Mouse (Mus musculus) lung, postnatal 36 days (tissue): ENCODE measurements around the gene Caln1.
"Not testable (repeated sequence)": the region's sequence is repeated elsewhere in the genome, so short reads cannot be mapped to it uniquely, and the experiment has no call there.

Experiments used
- DNase-seq: peaks from one replicate; pipeline ENCODE4 v3.0.0; 2022; ENCODE audit warnings: mixed read lengths

The Caln1 gene

GRCm38 (mm10) chr5:130563146-130563545 is 193.9 kb downstream of the Caln1 start:
- peak; percentile 0 for DNase-seq

DNA sequence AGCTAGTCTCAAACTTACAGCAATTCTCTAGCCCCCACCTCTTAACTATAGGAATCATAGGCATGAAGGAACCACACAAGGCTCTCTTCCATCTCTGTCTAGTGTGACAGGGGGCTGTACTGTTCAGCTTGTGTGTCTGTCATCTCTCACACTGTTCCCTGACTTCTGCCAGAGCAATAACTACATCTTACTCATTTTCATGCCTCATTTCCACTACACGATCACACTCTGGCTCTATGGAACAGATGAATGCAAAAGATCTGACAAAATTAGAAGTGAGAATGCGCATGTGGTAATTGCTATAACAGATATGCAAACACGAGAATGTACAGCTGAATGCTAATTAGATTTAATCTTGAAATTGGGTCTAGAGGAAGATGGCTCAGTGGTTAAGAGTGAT is 196.7 kb downstream of the Caln1 start:
- no peak for DNase-seq

DNA sequence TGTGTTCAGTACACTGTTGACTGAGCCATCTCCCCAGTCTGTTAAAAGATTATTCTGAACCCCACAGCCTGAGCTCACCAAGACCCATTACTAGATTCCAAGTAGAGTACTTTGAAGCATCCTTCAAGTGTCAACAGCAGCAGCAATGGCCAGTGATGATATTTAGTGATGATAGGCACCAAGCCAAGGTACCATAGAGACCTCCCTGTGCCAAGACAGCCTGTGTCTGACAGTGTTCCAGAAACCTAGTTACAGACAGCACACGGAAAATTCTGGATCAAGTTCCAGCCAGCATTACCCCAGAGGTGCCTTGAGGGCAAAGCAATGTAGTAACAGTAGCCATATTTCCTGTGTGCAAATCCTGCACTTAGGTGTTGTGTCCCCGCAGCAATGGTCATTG is 208.3 kb downstream of the Caln1 start:
- no peak for DNase-seq

DNA sequence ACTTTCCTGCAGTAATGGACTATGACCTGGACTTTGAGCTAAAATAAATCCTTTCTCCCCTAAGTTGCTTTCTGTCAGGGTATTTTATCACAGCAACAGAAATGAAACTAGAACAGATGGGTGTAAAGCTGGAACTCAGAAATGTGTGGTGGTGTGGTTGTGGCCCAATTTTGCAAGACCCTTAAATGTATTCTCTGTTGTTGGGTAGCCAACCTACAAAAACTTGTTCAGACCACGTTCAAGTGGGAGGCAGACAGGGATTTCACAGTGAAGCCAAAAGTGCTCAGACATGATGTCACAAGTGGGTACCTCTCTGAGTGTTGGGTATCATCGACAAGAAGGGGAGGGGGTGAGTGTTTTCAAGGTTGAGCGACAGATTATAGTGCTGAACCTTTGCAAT is 214.8 kb downstream of the Caln1 start:
- DNase-seq, result no peak

DNA sequence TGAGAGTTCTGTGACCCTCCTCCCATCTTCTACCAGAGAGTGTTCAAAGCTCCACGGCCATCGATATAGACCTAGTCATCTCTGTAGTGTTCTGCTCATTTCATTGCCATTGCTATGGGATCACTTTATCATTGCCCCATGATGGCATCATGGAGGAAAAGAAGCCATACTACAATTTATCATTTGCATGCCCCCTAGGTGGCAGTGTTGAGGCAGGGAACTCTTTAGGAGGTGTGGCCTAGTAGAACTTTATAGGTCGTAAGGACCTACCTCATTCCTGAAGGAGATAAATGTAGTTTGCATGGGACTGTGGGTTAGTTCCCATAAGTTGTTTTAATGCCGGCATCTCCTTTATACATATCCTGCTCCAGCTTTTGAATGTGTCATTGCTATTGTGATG is 217.0 kb downstream of the Caln1 start:
- no peak for DNase-seq

- DNase-seq, result no peak
These were observed 227.3 kb downstream of the Caln1 start for GRCm38 (mm10) chr5:130596541-130596940.

DNA sequence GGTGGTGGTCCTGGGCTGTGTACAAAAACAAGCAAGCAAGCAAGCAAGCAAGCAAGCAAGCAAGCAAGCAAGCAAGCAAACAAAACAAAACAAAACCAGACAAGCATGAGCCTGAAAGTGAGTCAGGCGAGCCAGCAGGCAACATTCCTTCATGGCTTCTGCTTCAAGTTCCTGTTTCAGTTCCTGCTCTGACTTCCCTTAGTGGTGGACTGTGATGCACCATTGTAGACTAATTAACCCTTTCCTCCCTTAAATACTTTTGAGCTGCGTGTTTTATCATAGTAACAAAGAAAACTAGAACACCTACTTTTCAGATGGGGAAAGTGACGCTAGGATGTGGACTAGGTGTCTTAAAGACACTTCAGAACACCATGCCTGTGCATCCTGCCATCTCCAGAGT is 244.4 kb downstream of the Caln1 start:
- DNase-seq, result no peak

DNA sequence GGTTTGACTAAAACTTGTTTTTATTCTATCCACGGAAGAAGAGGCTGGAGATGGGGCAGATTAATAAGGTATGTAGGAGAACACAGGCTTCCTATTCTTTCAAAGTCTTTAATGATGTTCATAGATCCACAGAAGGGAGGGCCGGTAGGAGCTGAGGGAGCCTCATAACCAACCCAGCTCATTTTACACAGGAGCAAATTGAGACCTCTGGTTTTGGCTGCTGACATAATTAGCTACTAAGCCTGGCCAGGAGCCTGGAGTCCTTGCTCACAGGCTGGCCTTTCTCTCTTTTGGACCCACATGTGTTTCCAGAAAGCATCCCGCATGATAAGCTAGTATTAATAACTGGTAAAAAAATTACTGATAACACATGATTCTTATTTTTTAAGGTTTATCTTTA is 245.0 kb downstream of the Caln1 start:
- DNase-seq, result peak; percentile 22

DNA sequence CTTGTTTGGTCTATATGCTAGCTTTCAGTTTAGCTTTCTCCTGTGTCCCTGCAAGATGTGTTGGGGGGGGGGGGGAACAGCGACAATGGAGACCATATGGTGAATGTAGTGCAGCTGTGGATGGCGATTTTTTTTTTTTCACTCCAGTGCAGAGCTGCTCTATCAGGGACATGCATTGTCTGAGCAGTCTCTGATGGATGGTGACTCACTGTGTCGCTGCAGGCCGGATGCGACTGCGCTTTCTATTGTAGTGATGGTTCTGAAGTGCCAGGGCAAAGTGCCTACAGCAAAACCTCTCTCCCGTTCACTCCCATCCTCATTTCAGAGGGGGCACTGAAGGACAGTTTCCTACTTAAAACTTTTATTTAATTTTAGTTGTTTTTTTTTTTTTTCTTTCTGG is 250.8 kb downstream of the Caln1 start:
- DNase-seq, result no peak

DNA sequence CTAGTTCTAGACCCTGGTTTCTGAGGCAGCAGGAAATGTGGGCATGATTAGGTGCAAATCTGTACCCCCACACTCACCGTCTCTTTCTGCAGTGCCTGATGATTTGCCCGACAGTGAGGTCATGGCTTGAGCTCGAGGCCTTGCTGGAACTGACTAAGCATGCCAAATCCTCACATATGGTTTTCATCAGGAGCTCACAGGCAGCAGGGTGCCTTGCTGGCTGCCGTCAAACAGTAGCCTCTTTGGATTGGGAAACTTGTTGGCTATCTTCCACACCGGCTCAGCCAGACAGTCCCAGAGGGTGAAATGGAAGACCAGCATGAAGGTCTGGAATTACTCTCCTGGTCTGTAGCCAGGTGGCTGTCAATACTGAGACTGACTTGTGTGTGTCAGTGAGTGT is 254.0 kb downstream of the Caln1 start:
- peak; percentile 75 for DNase-seq

DNA sequence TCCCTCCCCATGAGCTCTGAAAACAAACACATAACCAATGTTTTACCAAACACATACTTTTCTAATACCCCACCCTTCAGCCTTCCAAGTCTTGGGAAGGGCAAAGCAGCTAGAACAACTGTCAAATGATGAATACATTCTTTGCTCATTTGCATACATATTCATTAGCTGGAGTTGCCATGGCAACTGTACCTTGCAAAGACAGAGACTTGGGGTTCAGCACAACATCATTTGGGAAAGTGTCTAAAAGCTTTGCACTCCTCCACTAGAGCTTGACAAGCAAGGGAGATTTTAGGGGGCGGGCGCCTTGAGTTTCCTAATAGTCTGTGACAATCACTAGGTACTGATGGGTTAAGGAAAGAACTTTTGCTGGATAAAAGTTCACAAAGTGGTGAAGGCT is 258.5 kb downstream of the Caln1 start:
- no peak for DNase-seq

- DNase-seq, result no peak
These were observed 266.1 kb downstream of the Caln1 start for GRCm38 (mm10) chr5:130635397-130635796.

DNA sequence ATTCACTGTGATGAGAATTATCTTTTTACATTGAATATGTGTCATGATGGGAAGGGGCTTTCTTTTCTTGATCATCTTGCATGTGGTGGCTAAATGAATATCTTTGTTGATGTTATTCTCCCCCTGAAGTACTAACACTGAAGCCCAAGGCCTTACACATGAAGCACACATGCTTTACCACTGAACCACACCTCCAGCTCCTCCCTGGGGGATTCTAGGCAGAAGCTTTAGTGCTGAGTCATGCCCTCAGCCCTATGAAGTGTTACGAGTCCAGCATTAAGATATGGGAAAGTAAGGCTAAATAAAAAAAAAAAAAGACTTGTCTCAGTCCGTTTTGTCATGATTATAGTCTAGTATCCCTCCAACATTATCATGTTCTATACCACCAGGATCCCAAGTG is 272.6 kb downstream of the Caln1 start:
- DNase-seq, result no peak

DNA sequence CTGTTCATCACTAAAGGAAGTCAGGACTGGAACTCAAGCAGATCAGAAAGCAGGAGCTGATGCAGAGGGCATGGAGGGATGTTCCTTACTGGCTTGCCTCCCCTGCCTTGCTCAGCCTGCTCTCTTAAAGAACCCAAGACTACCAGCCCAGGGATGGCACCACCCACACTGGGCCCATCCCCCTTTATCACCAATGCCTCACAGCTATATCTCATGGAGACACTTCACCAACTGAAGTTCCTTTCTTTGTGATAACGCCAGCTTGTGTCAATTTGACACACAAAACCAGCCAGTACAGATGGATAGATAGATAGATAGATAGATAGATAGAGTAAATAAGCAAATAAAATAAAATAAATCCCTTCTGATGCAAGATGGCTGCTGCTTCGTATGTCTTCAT is 276.9 kb downstream of the Caln1 start:
- DNase-seq, result not testable (repeated sequence)

DNA sequence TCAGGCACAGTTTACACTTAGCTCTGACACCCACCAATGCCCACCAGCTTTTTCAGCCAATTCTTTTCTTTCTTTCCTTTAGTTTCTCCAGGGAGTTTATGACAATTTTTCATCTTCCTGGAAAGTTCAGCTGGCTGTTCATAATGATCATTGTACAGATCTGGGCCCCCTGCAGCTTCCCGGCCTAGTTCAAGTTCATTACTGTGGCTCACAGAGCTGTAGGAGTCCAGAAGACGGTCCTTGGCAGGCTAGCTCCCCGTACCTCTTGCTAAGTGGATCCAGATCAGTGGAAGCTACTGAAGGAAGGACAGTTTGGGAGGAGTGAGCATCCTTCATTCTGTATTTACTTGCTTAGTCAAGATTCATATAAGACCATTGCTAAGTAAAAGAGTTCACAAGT is 288.9 kb downstream of the Caln1 start:
- no peak for DNase-seq

DNA sequence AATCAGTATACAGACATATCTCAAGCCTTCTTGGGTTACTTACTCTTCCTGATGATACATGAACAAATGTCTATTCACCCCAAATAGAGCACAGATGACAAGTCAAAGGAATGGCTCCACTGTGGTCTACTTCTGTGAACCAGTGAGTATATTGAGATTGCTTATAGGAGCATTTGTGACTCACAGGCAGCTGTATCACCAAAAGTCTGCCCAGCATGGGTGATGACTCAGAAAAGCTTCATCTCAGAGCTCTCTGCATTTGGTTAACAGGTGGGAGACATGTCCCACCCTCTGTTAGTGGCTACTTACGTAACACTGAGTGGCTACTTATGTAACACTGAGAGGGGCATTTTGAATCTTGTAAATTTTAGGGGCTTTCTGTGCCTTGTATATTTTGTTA is 296.8 kb downstream of the Caln1 start:
- no peak for DNase-seq

DNA sequence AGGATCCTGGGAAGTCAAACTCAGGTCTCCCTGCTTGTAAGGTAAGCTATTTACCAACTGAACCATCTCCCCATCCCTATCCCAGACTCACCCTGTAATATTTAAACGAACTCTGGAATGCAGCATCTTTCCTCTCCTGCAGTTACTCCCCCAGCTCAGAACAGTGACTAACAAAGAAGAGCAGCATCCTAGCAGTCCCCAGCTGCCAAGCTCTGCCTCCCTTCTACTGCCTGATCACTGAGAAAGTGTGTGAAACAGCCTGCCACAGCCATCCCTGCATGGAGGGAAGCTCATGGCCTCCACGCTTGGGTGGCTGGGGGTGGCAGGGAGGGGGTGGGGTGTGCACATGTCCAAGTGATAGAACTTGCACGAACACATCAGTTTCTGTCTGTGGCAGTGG is 303.3 kb downstream of the Caln1 start:
- DNase-seq, result no peak

DNA sequence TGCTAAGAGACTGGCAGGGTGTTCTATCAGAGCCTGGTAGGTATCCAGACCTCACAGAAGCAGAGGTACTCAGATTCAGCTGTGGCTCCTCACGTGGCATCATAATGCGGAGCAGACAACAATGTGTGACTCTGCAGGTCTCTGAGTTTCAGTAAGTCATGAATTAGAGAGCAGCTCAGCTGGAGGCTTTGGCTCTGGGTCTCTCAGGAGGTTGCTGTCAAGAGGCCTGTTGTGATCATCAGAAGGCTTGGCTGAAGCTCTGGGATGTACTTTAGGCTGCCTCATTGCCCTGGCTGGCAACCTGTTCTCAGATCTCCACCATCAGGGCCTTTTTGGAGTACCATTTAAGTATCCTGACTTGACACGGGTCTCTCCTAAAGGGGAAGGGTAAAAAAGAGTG is 303.8 kb downstream of the Caln1 start:
- no peak for DNase-seq

GRCm38 (mm10) chr5:130677895-130678294 is 308.6 kb downstream of the Caln1 start:
- no peak for DNase-seq

- no peak for DNase-seq
These were observed 316.8 kb downstream of the Caln1 start for GRCm38 (mm10) chr5:130685911-130686658.

GRCm38 (mm10) chr5:130688385-130689138 is 319.3 kb downstream of the Caln1 start:
- no peak for DNase-seq

GRCm38 (mm10) chr5:130691349-130691748 is 322.1 kb downstream of the Caln1 start:
- DNase-seq, result no peak

DNA sequence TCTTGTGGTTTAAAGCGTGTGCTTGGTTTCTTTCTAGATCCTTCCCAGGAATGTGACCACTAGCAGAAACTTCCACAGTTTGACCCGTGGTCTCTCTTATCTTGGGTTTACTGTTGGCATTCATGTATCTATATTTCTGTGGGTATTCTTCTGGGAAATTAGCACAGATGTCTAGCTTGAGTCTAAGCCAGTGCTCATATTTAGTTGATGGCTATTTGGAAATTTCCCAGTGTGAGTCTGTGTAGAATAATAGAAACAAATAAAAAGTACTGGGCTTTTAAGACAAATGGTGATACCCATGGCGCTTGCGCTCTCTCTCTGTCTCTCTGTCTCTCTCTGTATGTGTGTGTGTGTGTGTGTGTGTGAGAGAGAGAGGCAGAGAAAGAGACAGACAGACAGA is 330.2 kb downstream of the Caln1 start:
- no peak for DNase-seq

GRCm38 (mm10) chr5:130701777-130702176 is 332.5 kb downstream of the Caln1 start:
- DNase-seq, result no peak

- DNase-seq, result no peak
These were observed 333.1 kb downstream of the Caln1 start for GRCm38 (mm10) chr5:130702361-130702760.
